16 mouse cellular contexts compared by ENCODE assay signal in genomic region chr11:115522703-115523102, GRCm38 (mm10).
"Had no signal": no experiment of that assay in that cellular context is flagged by ENCODE, and none has a peak within 500 bp of the region (broad histone marks: within the 10 kb centered on the region; RNA-seq: fewer than 3 reads in every experiment).

No protein-coding gene starts in this region.

- H3K9me3 ChIP-seq: neural tube, embryonic 13.5 days; neural tube, embryonic 15.5 days; stomach, embryonic 15.5 days had no signal

- H3K9ac ChIP-seq: neural tube, embryonic 13.5 days; neural tube, embryonic 15.5 days; stomach, embryonic 15.5 days had no signal

- H3K4me3 ChIP-seq: neural tube, embryonic 13.5 days; neural tube, embryonic 15.5 days; stomach, embryonic 15.5 days had no signal

- H3K4me1 ChIP-seq: neural tube, embryonic 13.5 days; neural tube, embryonic 15.5 days; stomach, embryonic 15.5 days had no signal

- DNase-seq: retina, postnatal 1 day; right cerebral cortex, adult 18-20 months; right cerebral cortex, postnatal 14 days; right cerebral cortex, postnatal 25 days; right cerebral cortex, postnatal 4 days; spleen, adult 18-20 months; thymus, adult 18-20 months; thymus, adult 2 months; thymus, postnatal 14 days; thymus, postnatal 25 days; thymus, postnatal 36 days; thymus, postnatal 4 days had no signal

- H3K27me3 ChIP-seq: neural tube, embryonic 13.5 days; neural tube, embryonic 15.5 days; stomach, embryonic 15.5 days had no signal

- H3K27ac ChIP-seq: neural tube, embryonic 13.5 days; neural tube, embryonic 15.5 days; stomach, embryonic 15.5 days; stomach, postnatal 0 days had no signal
